Mouse (Mus musculus): Measurements from ENCODE around the gene Zfp346. TPM values are rescaled to one million over a fixed set of nuclear protein-coding genes. Genes with fewer than 3 reads are reported as not detected.

The Zfp346 gene
- 5.1 TPM for polyA plus RNA-seq (2014; fragmentation: Illumina TruSeq; extraction: RNeasy Lipid Tissue Mini Kit (QIAGEN cat#74804); ENCODE audit: low read depth, low replicate concordance)

GRCm38 (mm10) chr13:55105045-55105952 is at the start of gene Zfp346:
Zfp346 (plus strand) TSS chr13:55105311.

GRCm38 (mm10) chr13:55099726-55100478 is 5.2 kb upstream of the Zfp346 start, which contains the start of gene Uimc1:
Uimc1 (minus strand) TSS chr13:55100300.

DNA sequence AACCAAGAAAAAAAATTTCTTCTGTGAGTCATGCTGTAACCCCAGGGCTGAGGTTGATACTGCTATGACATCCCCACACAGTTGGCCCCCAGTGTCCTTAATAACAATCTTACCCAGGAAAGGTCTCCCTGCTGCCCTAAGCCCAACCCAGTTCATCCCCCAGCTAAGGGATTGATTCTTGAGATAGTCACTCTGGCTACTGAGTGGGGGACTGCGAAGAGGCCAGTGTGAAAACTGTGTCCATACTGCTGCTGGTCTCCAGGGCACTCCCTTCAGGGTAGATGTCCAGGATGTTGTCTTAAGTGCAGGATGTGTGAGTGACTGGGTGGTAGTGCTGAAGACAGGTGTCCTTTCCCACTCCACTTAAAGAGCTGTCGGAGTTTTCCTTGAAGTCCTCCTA is 28.3 kb downstream of the Zfp346 start, which contains the start of gene Gm17617:
Gm17617 (minus strand) TSS at position 101 of the 400 bp plus-strand sequence.

GRCm38 (mm10) chr13:55152621-55153415 is 47.7 kb downstream of the Zfp346 start, which contains the start of gene Fgfr4:
Fgfr4 (plus strand) TSS chr13:55152640.

Other genes with a start within 250 kb of the Zfp346 start
- not detected for gene Unc5a, start 155.9 kb upstream of the Zfp346 start, polyA plus RNA-seq (2014; fragmentation: Illumina TruSeq; extraction: RNeasy Lipid Tissue Mini Kit (QIAGEN cat#74804); ENCODE audit: low read depth, low replicate concordance)
- not detected for gene Hk3, start 83.9 kb upstream of the Zfp346 start, polyA plus RNA-seq (2014; fragmentation: Illumina TruSeq; extraction: RNeasy Lipid Tissue Mini Kit (QIAGEN cat#74804); ENCODE audit: low read depth, low replicate concordance)
- gene Uimc1, start 5.0 kb upstream of the Zfp346 start, polyA plus RNA-seq (2014; fragmentation: Illumina TruSeq; extraction: RNeasy Lipid Tissue Mini Kit (QIAGEN cat#74804); ENCODE audit: low read depth, low replicate concordance) = 60.6 TPM
- gene Gm17617, start 28.2 kb downstream of the Zfp346 start, polyA plus RNA-seq (2014; fragmentation: Illumina TruSeq; extraction: RNeasy Lipid Tissue Mini Kit (QIAGEN cat#74804); ENCODE audit: low read depth, low replicate concordance) = not detected
- gene Fgfr4, start 47.3 kb downstream of the Zfp346 start, polyA plus RNA-seq (2014; fragmentation: Illumina TruSeq; extraction: RNeasy Lipid Tissue Mini Kit (QIAGEN cat#74804); ENCODE audit: low read depth, low replicate concordance) = 0.35 TPM
- gene Nsd1, start 104.5 kb downstream of the Zfp346 start, polyA plus RNA-seq (2014; fragmentation: Illumina TruSeq; extraction: RNeasy Lipid Tissue Mini Kit (QIAGEN cat#74804); ENCODE audit: low read depth, low replicate concordance) = 79.5 TPM
- gene Prelid1, start 215.2 kb downstream of the Zfp346 start, polyA plus RNA-seq (2014; fragmentation: Illumina TruSeq; extraction: RNeasy Lipid Tissue Mini Kit (QIAGEN cat#74804); ENCODE audit: low read depth, low replicate concordance) = 10.2 TPM
- 13.6 TPM for gene Rab24, start 216.6 kb downstream of the Zfp346 start, polyA plus RNA-seq (2014; fragmentation: Illumina TruSeq; extraction: RNeasy Lipid Tissue Mini Kit (QIAGEN cat#74804); ENCODE audit: low read depth, low replicate concordance)
- gene Mxd3, start 224.5 kb downstream of the Zfp346 start, polyA plus RNA-seq (2014; fragmentation: Illumina TruSeq; extraction: RNeasy Lipid Tissue Mini Kit (QIAGEN cat#74804); ENCODE audit: low read depth, low replicate concordance) = not detected